Mouse (Mus musculus) liver, embryonic 11.5 days (tissue): ENCODE measurements around the gene Kcnj6. TPM values are rescaled to one million over a fixed set of nuclear protein-coding genes. Genes with fewer than 3 reads are reported as not detected.

Experiments
- ATAC-seq: fragments of 200-750 bp; cut with Nextera tagmentation; replicated peaks from 2 replicates; pipeline ENCODE4 v1.8.0; 2017; ENCODE audit warnings: moderate number of reproducible peaks, mild to moderate bottlenecking, moderate TSS enrichment, moderate library complexity; ENCODE audit not compliant: low FRiP score
- DNase-seq: peaks from one replicate; pipeline ENCODE4 v3.0.0-alpha.2; 2017; ENCODE audit warnings: low spot score
- H3K27ac ChIP-seq: fragments of 300-500 bp; sonication (generic); 2 replicates; pipeline ENCODE4 v1.5.1; 2014; ENCODE audit warnings: mild to moderate bottlenecking, low read depth, low read length, control low read depth
- H3K27me3 ChIP-seq: fragments of 300-500 bp; sonication (generic); replicated peaks from 2 replicates; pipeline ENCODE4 v1.6.1; 2014; ENCODE audit warnings: low read length, mixed read lengths; ENCODE audit not compliant: control insufficient read depth, insufficient read depth
- H3K36me3 ChIP-seq: fragments of 300-500 bp; sonication (generic); 2 replicates; pipeline ENCODE4 v1.6.1; 2014; ENCODE audit warnings: mild to moderate bottlenecking, low read length, moderate library complexity, mixed read lengths; ENCODE audit not compliant: control insufficient read depth, insufficient read depth
- H3K4me1 ChIP-seq: fragments of 300-500 bp; sonication (generic); replicated peaks from 2 replicates; pipeline ENCODE4 v1.6.1; 2014; ENCODE audit warnings: low read length, mixed read lengths; ENCODE audit not compliant: control insufficient read depth, insufficient read depth
- H3K4me2 ChIP-seq: fragments of 300-500 bp; sonication (generic); 2 replicates; pipeline ENCODE4 v1.6.1; 2014; ENCODE audit warnings: mild to moderate bottlenecking, control low read depth, moderate library complexity
- H3K4me3 ChIP-seq: fragments of 300-500 bp; sonication (generic); 2 replicates; pipeline ENCODE4 v1.5.1; 2014; ENCODE audit warnings: low read depth, low read length, control low read depth
- H3K9ac ChIP-seq: fragments of 300-500 bp; sonication (generic); 2 replicates; pipeline ENCODE4 v1.6.1; 2014; ENCODE audit warnings: low read depth, low read length, control low read depth
- H3K9me3 ChIP-seq: fragments of 300-500 bp; sonication (generic); 2 replicates; pipeline ENCODE4 v1.6.1; 2016; ENCODE audit warnings: low read length, inconsistent platforms, mixed read lengths; ENCODE audit not compliant: control insufficient read depth
- WGBS: fragments of 180-500 bp; shearing (Covaris S2); extraction: QIAGEN DNeasy Blood & Tissue Kit; methylation state at CpG from one replicate; pipeline ENCODE4 v1.1.7; 2014; 5-methylcytosine and 5-hydroxymethylcytosine counted together
- polyA plus RNA-seq: library from polyadenylated mRNA; unstranded; fragments of >200 nt; fragmentation: Nextera tagmentation; extraction: Ambion mirVana; gene quantifications from 2 replicates; pipeline ENCODE4 v1.2.1, GENCODE M21; 2014

The Kcnj6 gene
- polyA plus RNA-seq, 1 experiment from 2014 or later = not detected

- no peaks in the 10 kb centered on the region for H3K9me3 ChIP-seq
- no peak overlapping the region for H3K4me3 ChIP-seq
- DNase-seq (no peak), ATAC-seq (no peak)
- no peaks in the 10 kb centered on the region for H3K4me1 ChIP-seq
- no peaks in the 10 kb centered on the region for H3K27me3 ChIP-seq
- WGBS = 74% methylated on average over 6 of the region's 6 CpGs
- H3K27ac ChIP-seq = no peak overlapping the region
- no peaks in the 10 kb centered on the region for H3K36me3 ChIP-seq
- H3K4me2 ChIP-seq = no peak overlapping the region
- no peak overlapping the region for H3K9ac ChIP-seq
These were observed 41.1 kb downstream of the Kcnj6 start for GRCm38 (mm10) chr16:94956410-94956809.

GRCm38 (mm10) chr16:94953294-94953693 lies 44.2 kb downstream of the Kcnj6 start:
- Histone ChIP-seq H3K4me2 (no peak overlapping the region), H3K36me3 (no peaks in the 10 kb centered on the region), H3K4me3 (no peak overlapping the region), H3K27me3 (no peaks in the 10 kb centered on the region), H3K4me1 (no peaks in the 10 kb centered on the region), H3K9me3 (no peaks in the 10 kb centered on the region), H3K27ac (no peak overlapping the region), H3K9ac (no peak overlapping the region)
- DNase-seq (no peak), ATAC-seq (no peak)
- WGBS = 58% methylated on average over 1 of the region's 1 CpGs

- Histone ChIP-seq H3K4me2 (no peak overlapping the region), H3K9ac (no peak overlapping the region), H3K27me3 (no peaks in the 10 kb centered on the region), H3K4me1 (no peaks in the 10 kb centered on the region), H3K36me3 (no peaks in the 10 kb centered on the region), H3K27ac (no peak overlapping the region), H3K4me3 (no peak overlapping the region), H3K9me3 (no peaks in the 10 kb centered on the region)
- DNase-seq (no peak), ATAC-seq (no peak)
- WGBS = 88% methylated on average over 7 of the region's 7 CpGs
These were observed 48.3 kb downstream of the Kcnj6 start for GRCm38 (mm10) chr16:94949172-94949571.

- no peak for DNase-seq
- no peak overlapping the region for H3K9ac ChIP-seq
- no peak overlapping the region for H3K4me2 ChIP-seq
- no peaks in the 10 kb centered on the region for H3K36me3 ChIP-seq
- no peak overlapping the region for H3K27ac ChIP-seq
- H3K4me3 ChIP-seq = no peak overlapping the region
- WGBS = 78% methylated on average over 5 of the region's 5 CpGs
- no peaks in the 10 kb centered on the region for H3K9me3 ChIP-seq
- no peaks in the 10 kb centered on the region for H3K4me1 ChIP-seq
- ATAC-seq = no peak
- H3K27me3 ChIP-seq = no peaks in the 10 kb centered on the region
These were observed 50.7 kb downstream of the Kcnj6 start for GRCm38 (mm10) chr16:94946848-94947247.

GRCm38 (mm10) chr16:94932702-94933101 lies 64.8 kb downstream of the Kcnj6 start:
- Histone ChIP-seq H3K4me2 (no peak overlapping the region), H3K27ac (no peak overlapping the region), H3K4me3 (no peak overlapping the region), H3K36me3 (no peaks in the 10 kb centered on the region), H3K27me3 (no peaks in the 10 kb centered on the region; the same call in 1 of the 2 replicates), H3K9me3 (no peaks in the 10 kb centered on the region), H3K4me1 (no peaks in the 10 kb centered on the region), H3K9ac (no peak overlapping the region)
- WGBS = 65% methylated on average over 8 of the region's 8 CpGs
- ATAC-seq = no peak
- no peak for DNase-seq

GRCm38 (mm10) chr16:94931343-94932301 lies 65.9 kb downstream of the Kcnj6 start:
- WGBS = 7% methylated on average over 21 of the region's 21 CpGs
- Histone ChIP-seq H3K4me3 (no peak overlapping the region), H3K9me3 (no peaks in the 10 kb centered on the region), H3K9ac (no peak overlapping the region), H3K4me2 (no peak overlapping the region), H3K27ac (no peak overlapping the region), H3K36me3 (no peaks in the 10 kb centered on the region), H3K27me3 (no peaks in the 10 kb centered on the region; the same call in 1 of the 2 replicates), H3K4me1 (no peaks in the 10 kb centered on the region)
- ATAC-seq = no peak
- DNase-seq = no peak

- Histone ChIP-seq H3K4me2 (no peak overlapping the region), H3K4me3 (no peak overlapping the region), H3K27me3 (no peaks in the 10 kb centered on the region), H3K9me3 (no peaks in the 10 kb centered on the region), H3K27ac (no peak overlapping the region), H3K9ac (no peak overlapping the region), H3K36me3 (no peaks in the 10 kb centered on the region), H3K4me1 (no peaks in the 10 kb centered on the region)
- DNase-seq = no peak
- ATAC-seq = no peak
- WGBS = 53% methylated on average over 6 of the region's 6 CpGs
These were observed 72.1 kb downstream of the Kcnj6 start for GRCm38 (mm10) chr16:94925364-94925763.

GRCm38 (mm10) chr16:94919177-94919576 lies 78.3 kb downstream of the Kcnj6 start:
- Histone ChIP-seq H3K4me2 (no peak overlapping the region), H3K4me1 (no peaks in the 10 kb centered on the region), H3K4me3 (no peak overlapping the region), H3K27ac (no peak overlapping the region), H3K9me3 (no peaks in the 10 kb centered on the region), H3K27me3 (no peaks in the 10 kb centered on the region), H3K9ac (no peak overlapping the region), H3K36me3 (no peaks in the 10 kb centered on the region)
- no peak for ATAC-seq
- DNase-seq = no peak
- WGBS = 81% methylated on average over 5 of the region's 5 CpGs

- WGBS = 87% methylated on average over 4 of the region's 4 CpGs
- ATAC-seq = no peak
These were observed 91.5 kb downstream of the Kcnj6 start for GRCm38 (mm10) chr16:94906026-94906425.

More at GRCm38 (mm10) chr16:94906026-94906425, 91.5 kb downstream of the Kcnj6 start:
- H3K27me3 ChIP-seq = no peaks in the 10 kb centered on the region
- no peak overlapping the region for H3K4me2 ChIP-seq
- no peaks in the 10 kb centered on the region for H3K9me3 ChIP-seq
- no peaks in the 10 kb centered on the region for H3K4me1 ChIP-seq
- DNase-seq = no peak
- H3K4me3 ChIP-seq = no peak overlapping the region
- H3K9ac ChIP-seq = no peak overlapping the region
- no peaks in the 10 kb centered on the region for H3K36me3 ChIP-seq
- H3K27ac ChIP-seq = no peak overlapping the region
